Mouse (Mus musculus): ENCODE data around the gene Gm11634. TPM values are rescaled to one million over a fixed set of nuclear protein-coding genes. Genes with fewer than 3 reads are reported as not detected.
A peak's percentile ranks its signal among the peaks of the same experiment; 100 is the strongest.

The Gm11634 gene
- polyA plus RNA-seq, 1 experiment from 2014 or later, result not detected

DNA sequence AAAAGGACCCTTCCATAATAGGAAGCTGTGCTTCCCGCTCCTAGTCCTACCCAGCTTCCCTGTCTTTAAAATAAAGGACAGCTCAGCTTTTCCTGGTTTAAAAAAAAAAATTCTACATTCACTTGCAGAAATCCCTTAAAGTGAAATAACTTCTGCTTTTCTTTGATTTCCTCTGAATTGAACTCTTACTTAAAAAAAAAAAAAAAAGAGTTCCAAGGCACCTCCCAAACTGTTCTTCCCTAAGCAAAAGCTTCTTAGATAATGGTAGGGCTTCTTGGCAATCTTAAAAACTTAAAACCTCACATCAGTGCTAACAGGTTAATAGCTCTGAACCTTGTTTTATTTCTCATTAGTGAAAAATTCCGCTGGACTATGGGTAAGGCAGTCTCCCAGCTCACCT lies 15.9 kb downstream of the Gm11634 start:
- no peak overlapping the region for H3K4me3 ChIP-seq
- no peaks in the 10 kb centered on the region for H3K9me3 ChIP-seq
- H3K27ac ChIP-seq, result no peak overlapping the region
- no peaks in the 10 kb centered on the region for H3K27me3 ChIP-seq (replicated peaks)
- 90% methylated on average over 2 of the region's 2 CpGs for WGBS
- H3K4me2 ChIP-seq (replicated peaks), result no peak overlapping the region
- H3K36me3 ChIP-seq, result peaks cover 38% of the 10 kb centered on the region
- peaks cover 7% of the 10 kb centered on the region for H3K4me1 ChIP-seq
- ATAC-seq (ENCODE audit: low FRiP score, low read depth), result no peak
- H3K9ac ChIP-seq, result no peak overlapping the region

GRCm38 (mm10) chr11:101582054-101583035 lies 16.7 kb downstream of the Gm11634 start, which contains the start of gene Tmem106a:
Tmem106a (plus strand) TSS chr11:101582242.
- Histone ChIP-seq H3K36me3 (peaks cover 47% of the 10 kb centered on the region), H3K27me3 (replicated peaks) (no peaks in the 10 kb centered on the region), H3K9ac (0 out of 2 replicates have a peak within 1 kb of the TSS, but pooled peaks have one; percentile 21), H3K27ac (no peak within 1 kb of the TSS), H3K4me1 (peaks cover 7% of the 10 kb centered on the region), H3K9me3 (no peaks in the 10 kb centered on the region), H3K4me2 (replicated peaks) (peak within 1 kb of the TSS; percentile 57), H3K4me3 (peak within 1 kb of the TSS; percentile 28)
- WGBS, result 19% methylated on average over 30 of the region's 31 CpGs
- no peak for ATAC-seq (ENCODE audit: low FRiP score, low read depth)

- Histone ChIP-seq H3K9ac (no peak overlapping the region), H3K27ac (no peak overlapping the region), H3K36me3 (peaks cover 54% of the 10 kb centered on the region), H3K4me2 (replicated peaks) (no peak overlapping the region), H3K27me3 (replicated peaks) (no peaks in the 10 kb centered on the region), H3K4me3 (no peak overlapping the region), H3K9me3 (no peaks in the 10 kb centered on the region), H3K4me1 (peaks cover 7% of the 10 kb centered on the region)
- ATAC-seq (ENCODE audit: low FRiP score, low read depth), result no peak
- 72% methylated on average over 6 of the region's 6 CpGs for WGBS
These were observed 17.8 kb downstream of the Gm11634 start for GRCm38 (mm10) chr11:101581081-101581764.

GRCm38 (mm10) chr11:101576116-101576515 lies 22.9 kb downstream of the Gm11634 start:
- H3K4me3 ChIP-seq, result no peak overlapping the region
- 83% methylated on average over 6 of the region's 6 CpGs for WGBS
- ATAC-seq (ENCODE audit: low FRiP score, low read depth), result no peak
- no peak overlapping the region for H3K4me2 ChIP-seq (replicated peaks)
- H3K9me3 ChIP-seq, result no peaks in the 10 kb centered on the region
- H3K27ac ChIP-seq, result no peak overlapping the region
- H3K36me3 ChIP-seq, result peaks cover 93% of the 10 kb centered on the region
- H3K9ac ChIP-seq, result no peak overlapping the region
- no peaks in the 10 kb centered on the region for H3K27me3 ChIP-seq (replicated peaks)
- no peaks in the 10 kb centered on the region for H3K4me1 ChIP-seq

DNA sequence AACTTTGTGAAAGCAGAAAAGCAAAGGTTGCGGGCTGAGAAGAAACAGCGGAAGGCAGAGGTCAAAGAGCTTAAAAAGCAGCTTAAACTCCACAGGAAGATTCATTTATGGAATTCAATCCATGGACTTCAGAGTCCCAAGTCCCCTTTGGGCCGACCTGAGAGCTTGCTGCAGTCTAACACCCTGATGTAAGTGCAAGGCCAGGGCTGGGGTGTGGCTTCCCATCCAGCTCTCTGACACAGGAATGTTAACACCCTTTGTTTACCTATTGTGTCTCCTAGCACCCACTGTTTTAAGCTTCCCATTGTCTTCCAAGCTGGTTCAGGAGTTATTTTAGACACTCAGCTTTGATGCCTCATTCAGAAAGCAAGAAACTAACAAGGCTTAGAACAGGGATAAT lies 30.6 kb downstream of the Gm11634 start:
- WGBS, result 90% methylated on average over 3 of the region's 3 CpGs
- ATAC-seq (ENCODE audit: low FRiP score, low read depth), result no peak
- Histone ChIP-seq H3K27ac (no peak overlapping the region), H3K4me1 (no peaks in the 10 kb centered on the region), H3K4me2 (replicated peaks) (no peak overlapping the region), H3K9ac (no peak overlapping the region), H3K4me3 (no peak overlapping the region), H3K36me3 (peaks cover 88% of the 10 kb centered on the region), H3K27me3 (replicated peaks) (no peaks in the 10 kb centered on the region), H3K9me3 (no peaks in the 10 kb centered on the region)

- no peaks in the 10 kb centered on the region for H3K4me1 ChIP-seq
- H3K27me3 ChIP-seq (replicated peaks), result no peaks in the 10 kb centered on the region
- no peaks in the 10 kb centered on the region for H3K9me3 ChIP-seq
- H3K27ac ChIP-seq, result no peak overlapping the region
- no peak overlapping the region for H3K9ac ChIP-seq
- H3K4me3 ChIP-seq, result no peak overlapping the region
- no peak overlapping the region for H3K4me2 ChIP-seq (replicated peaks)
- 49% methylated on average over 5 of the region's 5 CpGs for WGBS
- H3K36me3 ChIP-seq, result peaks cover 66% of the 10 kb centered on the region
- ATAC-seq (ENCODE audit: low FRiP score, low read depth), result no peak
These were observed 36.7 kb downstream of the Gm11634 start for GRCm38 (mm10) chr11:101562391-101562790.

GRCm38 (mm10) chr11:101556954-101557353 lies 42.1 kb downstream of the Gm11634 start:
- Histone ChIP-seq H3K4me3 (no peak overlapping the region), H3K4me1 (peaks cover 13% of the 10 kb centered on the region; the same call in 1 of the 2 replicates), H3K27ac (no peak overlapping the region), H3K9ac (no peak overlapping the region), H3K27me3 (replicated peaks) (no peaks in the 10 kb centered on the region), H3K36me3 (peaks cover 49% of the 10 kb centered on the region), H3K4me2 (replicated peaks) (no peak overlapping the region), H3K9me3 (no peaks in the 10 kb centered on the region)
- no peak for ATAC-seq (ENCODE audit: low FRiP score, low read depth)
- WGBS, result 82% methylated on average over 2 of the region's 2 CpGs

- Histone ChIP-seq H3K4me3 (no peak overlapping the region), H3K9ac (no peak overlapping the region), H3K36me3 (peaks cover 48% of the 10 kb centered on the region), H3K4me2 (replicated peaks) (no peak overlapping the region), H3K27ac (no peak overlapping the region), H3K27me3 (replicated peaks) (no peaks in the 10 kb centered on the region), H3K4me1 (peaks cover 13% of the 10 kb centered on the region; the same call in 1 of the 2 replicates), H3K9me3 (no peaks in the 10 kb centered on the region)
- 94% methylated on average over 7 of the region's 7 CpGs for WGBS
- no peak for ATAC-seq (ENCODE audit: low FRiP score, low read depth)
These were observed 42.5 kb downstream of the Gm11634 start for GRCm38 (mm10) chr11:101556541-101556940.

- no peaks in the 10 kb centered on the region for H3K27me3 ChIP-seq (replicated peaks)
- WGBS, result 28% methylated on average over 8 of the region's 8 CpGs
- no peak for ATAC-seq (ENCODE audit: low FRiP score, low read depth)
These were observed 45.6 kb downstream of the Gm11634 start for GRCm38 (mm10) chr11:101553354-101553930.

GRCm38 (mm10) chr11:101552476-101553300 lies 46.4 kb downstream of the Gm11634 start:
- Histone ChIP-seq H3K4me2 (replicated peaks) (peak overlapping the region; percentile 70), H3K9me3 (no peaks in the 10 kb centered on the region), H3K4me1 (peaks cover 23% of the 10 kb centered on the region), H3K27ac (peak overlapping the region; percentile 86), H3K27me3 (replicated peaks) (no peaks in the 10 kb centered on the region), H3K36me3 (peaks cover 13% of the 10 kb centered on the region), H3K9ac (peak overlapping the region; percentile 75), H3K4me3 (peak overlapping the region; percentile 66)
- under 1% methylated on average over 37 of the region's 37 CpGs for WGBS
- ATAC-seq (ENCODE audit: low FRiP score, low read depth), result peak; percentile 98

More at GRCm38 (mm10) chr11:101553354-101553930, 45.6 kb downstream of the Gm11634 start:
- peak overlapping the region; percentile 86 for H3K27ac ChIP-seq
- peaks cover 20% of the 10 kb centered on the region for H3K36me3 ChIP-seq
- H3K4me1 ChIP-seq, result peaks cover 23% of the 10 kb centered on the region
- peak overlapping the region; percentile 70 for H3K4me2 ChIP-seq (replicated peaks)
- H3K9me3 ChIP-seq, result no peaks in the 10 kb centered on the region
- H3K4me3 ChIP-seq, result peak overlapping the region; percentile 66
- peak overlapping the region; percentile 75 for H3K9ac ChIP-seq

- Histone ChIP-seq H3K9me3 (no peaks in the 10 kb centered on the region), H3K4me1 (peaks cover 23% of the 10 kb centered on the region), H3K4me3 (peak within 1 kb of the TSS; percentile 66), H3K27ac (peak within 1 kb of the TSS; percentile 86), H3K9ac (peak within 1 kb of the TSS; percentile 75), H3K27me3 (replicated peaks) (no peaks in the 10 kb centered on the region), H3K36me3 (peaks cover 8% of the 10 kb centered on the region), H3K4me2 (replicated peaks) (peak within 1 kb of the TSS; percentile 70)
- peak; percentile 85 for ATAC-seq (ENCODE audit: low FRiP score, low read depth)
- under 1% methylated on average over 43 of the region's 43 CpGs for WGBS
These were observed 47.1 kb downstream of the Gm11634 start, which contains the start of the genes Brca1 and Nbr1 for GRCm38 (mm10) chr11:101551751-101552475. Brca1 (minus strand) TSS chr11:101551955. Nbr1 (plus strand) TSS chr11:101552149.
